In genomic region chr11:102606751-102607171, GRCm38 (mm10) we compare ENCODE assay signal across 8 mouse cellular contexts. TPM values are rescaled to one million over a fixed set of nuclear protein-coding genes. Genes with fewer than 3 reads are reported as not detected.
A peak's percentile ranks its signal among the peaks of the same experiment; 100 is the strongest.
DNase-seq lines count a peak whose midpoint lies in the region; ATAC-seq lines count a peak whose summit lies in the region.

No protein-coding gene starts in this region.

- peak overlapping the region; percentile 96 for H3K9ac ChIP-seq in forebrain, embryonic 14.5 days (ENCODE audit: low read length)
- peak overlapping the region; percentile 12; the same call in 1 of the 2 replicates for H3K9ac ChIP-seq in neural tube, embryonic 15.5 days (replicated peaks)

- H3K36me3 ChIP-seq in forebrain, embryonic 14.5 days (ENCODE audit: control insufficient read depth, insufficient read depth, low read length) = no peaks in the 10 kb centered on the region
- H3K36me3 ChIP-seq in neural tube, embryonic 15.5 days = no peaks in the 10 kb centered on the region

- peak overlapping the region; percentile 40; the same call in 1 of the 2 replicates for H3K27ac ChIP-seq in forebrain, embryonic 14.5 days (ENCODE audit: low read depth, low read length)
- H3K27ac ChIP-seq in neural tube, embryonic 15.5 days (replicated peaks) = no peak overlapping the region

- DNase-seq in kidney, postnatal 10 days = peak; percentile 42
- no peak for DNase-seq in kidney, postnatal 36 days
- peak; percentile 48 for DNase-seq in forebrain, embryonic 14.5 days (ENCODE audit: low spot score)
- peak; percentile 31 for DNase-seq in kidney, postnatal 14 days
- no peak for DNase-seq in layer of hippocampus, adult 9-10 months (ENCODE audit: low spot score)
- no peak for DNase-seq in layer of hippocampus, postnatal 14 days (ENCODE audit: low spot score in 2 of 2)
- DNase-seq in testis, postnatal 14 days (ENCODE audit: low spot score) = no peak

- peaks cover 31% of the 10 kb centered on the region for H3K4me1 ChIP-seq in forebrain, embryonic 14.5 days (ENCODE audit: control insufficient read depth, insufficient read depth, low read length)
- H3K4me1 ChIP-seq in neural tube, embryonic 15.5 days = peaks cover 67% of the 10 kb centered on the region

- no peak for ATAC-seq in forebrain, embryonic 14.5 days
- no peak for ATAC-seq in neural tube, embryonic 15.5 days (ENCODE audit: low FRiP score)

- WGBS in forebrain, embryonic 14.5 days = under 1% methylated on average over 12 of the region's 12 CpGs
- 2% methylated on average over 12 of the region's 12 CpGs for WGBS in neural tube, embryonic 15.5 days

- H3K27me3 ChIP-seq in forebrain, embryonic 14.5 days (replicated peaks; ENCODE audit: control insufficient read depth, insufficient read depth, low read length) = no peaks in the 10 kb centered on the region
- H3K27me3 ChIP-seq in neural tube, embryonic 15.5 days (replicated peaks) = no peaks in the 10 kb centered on the region

- H3K9me3 ChIP-seq in forebrain, embryonic 14.5 days (replicated peaks; ENCODE audit: control insufficient read depth, low read length) = no peaks in the 10 kb centered on the region
- no peaks in the 10 kb centered on the region for H3K9me3 ChIP-seq in neural tube, embryonic 15.5 days (replicated peaks)

- peak overlapping the region; percentile 91 for H3K4me3 ChIP-seq in forebrain, embryonic 14.5 days (ENCODE audit: low read depth, low read length)
- peak overlapping the region; percentile 72 for H3K4me3 ChIP-seq in neural tube, embryonic 15.5 days (replicated peaks)

- H3K4me2 ChIP-seq in forebrain, embryonic 14.5 days (ENCODE audit: low read length) = peak overlapping the region; percentile 60
- H3K4me2 ChIP-seq in neural tube, embryonic 15.5 days = peak overlapping the region; percentile 90

RNA-seq across cellular contexts. Expression of gene Fzd2, which starts 2.6 kb away (rescaled TPM):
- 18.6 and 19.2 TPM in 2 replicates for polyA plus RNA-seq in forebrain, embryonic 14.5 days (2014; fragmentation: Nextera tagmentation; extraction: Ambion mirVana)
- polyA plus RNA-seq in neural tube, embryonic 15.5 days (2015; fragmentation: Nextera tagmentation; extraction: Ambion mirVana) = 8.0 and 10.8 TPM in 2 replicates
- total RNA-seq in layer of hippocampus, postnatal 14 days (2021) = 1 to 10 TPM; 8.5 to 9.4 TPM

RNA-seq across cellular contexts. Expression of gene Gm11627, which starts 27.5 kb away (rescaled TPM):
- 6.8 and 9.8 TPM in 2 replicates for polyA plus RNA-seq in forebrain, embryonic 14.5 days (2014; fragmentation: Nextera tagmentation; extraction: Ambion mirVana)
- 6.6 and 7.1 TPM in 2 replicates for polyA plus RNA-seq in neural tube, embryonic 15.5 days (2015; fragmentation: Nextera tagmentation; extraction: Ambion mirVana)
- total RNA-seq in layer of hippocampus, postnatal 14 days (2021) = 1 to 10 TPM; 6.4 to 6.9 TPM

RNA-seq across cellular contexts. Expression of gene Gpatch8, which starts 50.6 kb away (rescaled TPM):
- 32.6 and 47.7 TPM in 2 replicates for polyA plus RNA-seq in forebrain, embryonic 14.5 days (2014; fragmentation: Nextera tagmentation; extraction: Ambion mirVana)
- 68.2 and 71.6 TPM in 2 replicates for polyA plus RNA-seq in neural tube, embryonic 15.5 days (2015; fragmentation: Nextera tagmentation; extraction: Ambion mirVana)
- total RNA-seq in layer of hippocampus, postnatal 14 days (2021) = 10 to 100 TPM; 51.4 to 54.4 TPM

RNA-seq across cellular contexts. Expression of gene Meioc, which starts 56.8 kb away (rescaled TPM):
- polyA plus RNA-seq in forebrain, embryonic 14.5 days (2014; fragmentation: Nextera tagmentation; extraction: Ambion mirVana) = 0.09 and 0.14 TPM in 2 replicates
- polyA plus RNA-seq in neural tube, embryonic 15.5 days (2015; fragmentation: Nextera tagmentation; extraction: Ambion mirVana) = 0.19 and 0.27 TPM in 2 replicates
- total RNA-seq in layer of hippocampus, postnatal 14 days (2021) = not detected

Comparison
In these comparisons a context has a peak if more than half of its experiments do, and no peak if none do; other contexts are left out.
1. DNase-seq: peak in kidney, postnatal 10 days (single experiment), forebrain, embryonic 14.5 days (single experiment) and kidney, postnatal 14 days (single experiment); none in kidney, postnatal 36 days (0 of 2), layer of hippocampus, adult 9-10 months (single experiment), layer of hippocampus, postnatal 14 days (0 of 2) and testis, postnatal 14 days (single experiment).